Mouse (Mus musculus) cortical plate, adult 2 months (tissue): ENCODE measurements at regions not wholly inside any gene's neighbourhood (a gene's known extent, or its start where the extent isn't known, plus 50 kb on each side); places are given as distances from the start of the nearest gene placed in this dataset.

Experiments used
- CTCF ChIP-seq: fragments of 200-500 bp; IDR thresholded peaks from 2 replicates; pipeline ENCODE4 v1.5.1; 2011; ENCODE audit warnings: mild to moderate bottlenecking, control low read depth, low read length; ENCODE audit not compliant: insufficient read depth; ENCODE audit errors: extremely low read depth
- POLR2A ChIP-seq: fragments of 200-500 bp; IDR thresholded peaks from 2 replicates; pipeline ENCODE4 v1.6.1; 2011; ENCODE audit warnings: mild to moderate bottlenecking, low read length, control low read depth; ENCODE audit not compliant: insufficient read depth; ENCODE audit errors: extremely low read depth

DNA sequence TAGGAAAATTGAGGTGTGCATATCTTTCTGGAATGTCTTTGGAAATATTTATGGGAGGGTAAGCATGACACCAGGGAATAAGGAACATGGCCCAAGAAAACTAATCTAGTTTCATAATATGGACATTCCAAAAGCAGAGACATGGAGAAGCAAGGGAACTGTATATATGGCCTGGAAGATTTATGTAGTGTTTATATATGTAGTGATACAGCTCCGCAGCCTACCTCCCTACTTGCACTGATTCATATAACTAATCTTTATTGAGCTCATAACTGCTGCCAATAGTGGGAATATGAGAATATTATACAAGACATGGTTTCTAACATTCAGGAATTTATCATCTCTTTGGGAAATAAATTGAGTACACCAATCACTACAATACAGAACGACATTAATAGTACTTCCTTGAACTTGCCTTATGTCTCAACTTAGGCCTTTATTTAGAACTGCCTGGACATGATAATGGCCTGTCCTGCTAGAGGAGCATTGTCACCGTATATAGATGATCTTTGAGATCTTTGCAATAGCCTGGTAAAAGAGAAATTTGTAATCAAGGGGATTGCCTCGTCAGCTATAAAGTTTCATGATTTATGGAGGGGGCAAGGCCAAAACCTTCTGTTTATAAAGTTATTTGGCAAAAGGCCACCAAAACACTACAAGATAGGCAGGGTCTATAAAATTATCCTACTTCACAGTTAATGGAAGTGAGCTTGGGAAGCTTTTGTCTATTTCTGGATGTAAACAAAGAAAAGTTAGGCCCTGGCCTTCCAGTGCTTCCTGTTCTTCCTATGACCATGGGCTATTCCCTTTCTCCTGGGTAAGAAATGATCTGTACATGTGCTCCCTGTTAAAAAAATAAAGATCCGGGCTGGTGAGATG is 213.4 kb upstream of the Dcbld2 start:
- no peak for TF ChIP-seq CTCF
- no peak for TF ChIP-seq POLR2A
